Mouse (Mus musculus) hindbrain, embryonic 11.5 days (tissue): ENCODE data around the gene Ahnak2. TPM values are rescaled to one million over a fixed set of nuclear protein-coding genes. Genes with fewer than 3 reads are reported as not detected.

ENCODE experiments used
- ATAC-seq: fragments of 200-750 bp; cut with Nextera tagmentation; 2 replicates; pipeline ENCODE4 v1.8.0; 2017; ENCODE audit warnings: mild to moderate bottlenecking, moderate TSS enrichment, moderate library complexity; ENCODE audit not compliant: low FRiP score
- DNase-seq: peaks from one replicate; pipeline ENCODE4 v3.0.0-alpha.2; 2015; ENCODE audit warnings: low spot score
- H3K27ac ChIP-seq: fragments of 300-500 bp; sonication (generic); 2 replicates; pipeline ENCODE4 v1.5.1; 2014; ENCODE audit warnings: mild to moderate bottlenecking, low read depth, low read length
- H3K27me3 ChIP-seq: fragments of 300-500 bp; sonication (generic); 2 replicates; pipeline ENCODE4 v1.6.1; 2014; ENCODE audit warnings: mild to moderate bottlenecking, low read length, moderate library complexity, mixed read lengths; ENCODE audit not compliant: control insufficient read depth, insufficient read depth
- H3K36me3 ChIP-seq: fragments of 300-500 bp; sonication (generic); 2 replicates; pipeline ENCODE4 v1.6.1; 2014; ENCODE audit warnings: mild to moderate bottlenecking, low read length, moderate library complexity, mixed read lengths; ENCODE audit not compliant: control insufficient read depth, insufficient read depth
- H3K4me1 ChIP-seq: fragments of 300-500 bp; sonication (generic); replicated peaks from 2 replicates; pipeline ENCODE4 v1.6.1; 2014; ENCODE audit warnings: low read length, mixed read lengths; ENCODE audit not compliant: control insufficient read depth, insufficient read depth
- H3K4me2 ChIP-seq: fragments of 300-500 bp; sonication (generic); replicated peaks from 2 replicates; pipeline ENCODE4 v1.6.1; 2014; ENCODE audit warnings: mild to moderate bottlenecking, low read depth, low read length
- H3K4me3 ChIP-seq: fragments of 300-500 bp; sonication (generic); 2 replicates; pipeline ENCODE4 v1.5.1; 2014; ENCODE audit warnings: low read depth, low read length
- H3K9ac ChIP-seq: fragments of 300-500 bp; sonication (generic); 2 replicates; pipeline ENCODE4 v1.6.1; 2014; ENCODE audit warnings: low read depth, low read length
- H3K9me3 ChIP-seq: fragments of 300-500 bp; sonication (generic); 2 replicates; pipeline ENCODE4 v1.6.1; 2016; ENCODE audit warnings: low read length; ENCODE audit not compliant: control insufficient read depth
- WGBS: fragments of 180-500 bp; shearing (Covaris S2); extraction: QIAGEN DNeasy Blood & Tissue Kit; methylation state at CpG from one replicate; pipeline ENCODE4 v1.1.7; 2014; 5-methylcytosine and 5-hydroxymethylcytosine counted together
- polyA plus RNA-seq: library from polyadenylated mRNA; unstranded; fragments of >200 nt; fragmentation: Nextera tagmentation; extraction: Ambion mirVana; gene quantifications from 2 replicates; pipeline ENCODE4 v1.2.1, GENCODE M21; 2014

Gene Ahnak2
- polyA plus RNA-seq, 1 experiment from 2014 or later, result 0.29 TPM

GRCm38 (mm10) chr12:112804046-112804445 is 1.6 kb upstream of the Ahnak2 start:
- Histone ChIP-seq H3K4me3 (no peak overlapping the region), H3K27me3 (peaks cover 18% of the 10 kb centered on the region), H3K36me3 (no peaks in the 10 kb centered on the region), H3K9ac (no peak overlapping the region), H3K9me3 (no peaks in the 10 kb centered on the region), H3K4me1 (peaks cover 3% of the 10 kb centered on the region; the same call in 1 of the 2 replicates), H3K27ac (no peak overlapping the region), H3K4me2 (no peak overlapping the region)
- ATAC-seq, result no peak
- 62% methylated on average over 13 of the region's 13 CpGs for WGBS
- no peak for DNase-seq

GRCm38 (mm10) chr12:112802917-112803316 is 460 bp upstream of the Ahnak2 start:
- Histone ChIP-seq H3K4me3 (no peak overlapping the region), H3K27me3 (peaks cover 18% of the 10 kb centered on the region), H3K9ac (no peak overlapping the region), H3K9me3 (no peaks in the 10 kb centered on the region), H3K27ac (no peak overlapping the region), H3K4me1 (0 out of 2 replicates have a peak, but pooled peaks cover 3% of the 10 kb centered on the region), H3K4me2 (no peak overlapping the region; the same call in 1 of the 2 replicates), H3K36me3 (no peaks in the 10 kb centered on the region)
- DNase-seq (no peak), ATAC-seq (no peak)
- WGBS, result 28% methylated on average over 3 of the region's 3 CpGs

- no peaks in the 10 kb centered on the region for H3K36me3 ChIP-seq
- DNase-seq (peak; percentile 85), ATAC-seq (peak; percentile 29; the same call in 1 of the 2 replicates)
- H3K4me2 ChIP-seq, result no peak overlapping the region
- WGBS, result 21% methylated on average over 4 of the region's 4 CpGs
- H3K4me1 ChIP-seq, result 0 out of 2 replicates have a peak, but pooled peaks cover 3% of the 10 kb centered on the region
- no peaks in the 10 kb centered on the region for H3K9me3 ChIP-seq
- H3K4me3 ChIP-seq, result no peak overlapping the region
- H3K9ac ChIP-seq, result no peak overlapping the region
- no peak overlapping the region for H3K27ac ChIP-seq
- H3K27me3 ChIP-seq, result peaks cover 18% of the 10 kb centered on the region
Observed at GRCm38 (mm10) chr12:112800476-112800875, 2.0 kb downstream of the Ahnak2 start.

- 86% methylated on average over 10 of the region's 10 CpGs for WGBS
Observed at GRCm38 (mm10) chr12:112799237-112799970, 3.1 kb downstream of the Ahnak2 start.

GRCm38 (mm10) chr12:112798716-112799115 is 3.7 kb downstream of the Ahnak2 start:
- H3K27ac ChIP-seq, result no peak overlapping the region
- H3K36me3 ChIP-seq, result no peaks in the 10 kb centered on the region
- DNase-seq (no peak), ATAC-seq (no peak)
- H3K4me1 ChIP-seq, result 0 out of 2 replicates have a peak, but pooled peaks cover 3% of the 10 kb centered on the region
- no peak overlapping the region for H3K9ac ChIP-seq
- H3K4me3 ChIP-seq, result no peak overlapping the region
- no peaks in the 10 kb centered on the region for H3K9me3 ChIP-seq
- peaks cover 18% of the 10 kb centered on the region for H3K27me3 ChIP-seq
- no peak overlapping the region for H3K4me2 ChIP-seq
- 75% methylated on average over 5 of the region's 5 CpGs for WGBS

More at GRCm38 (mm10) chr12:112799237-112799970, 3.1 kb downstream of the Ahnak2 start:
- ATAC-seq (no peak), DNase-seq (no peak)
- Histone ChIP-seq H3K9me3 (no peaks in the 10 kb centered on the region), H3K27me3 (peaks cover 18% of the 10 kb centered on the region), H3K4me1 (0 out of 2 replicates have a peak, but pooled peaks cover 3% of the 10 kb centered on the region), H3K9ac (no peak overlapping the region), H3K27ac (no peak overlapping the region), H3K4me3 (no peak overlapping the region), H3K4me2 (no peak overlapping the region), H3K36me3 (no peaks in the 10 kb centered on the region)

GRCm38 (mm10) chr12:112798332-112798681 is 4.2 kb downstream of the Ahnak2 start:
- 49% methylated on average over 5 of the region's 5 CpGs for WGBS
- Histone ChIP-seq H3K27me3 (peaks cover 18% of the 10 kb centered on the region), H3K9ac (no peak overlapping the region), H3K9me3 (no peaks in the 10 kb centered on the region), H3K4me1 (0 out of 2 replicates have a peak, but pooled peaks cover 3% of the 10 kb centered on the region), H3K4me2 (no peak overlapping the region), H3K36me3 (no peaks in the 10 kb centered on the region), H3K27ac (no peak overlapping the region), H3K4me3 (no peak overlapping the region)
- ATAC-seq (no peak), DNase-seq (no peak)

GRCm38 (mm10) chr12:112797672-112798331 is 4.7 kb downstream of the Ahnak2 start:
- 69% methylated on average over 15 of the region's 15 CpGs for WGBS
- Histone ChIP-seq H3K4me3 (no peak overlapping the region), H3K9ac (no peak overlapping the region), H3K9me3 (no peaks in the 10 kb centered on the region), H3K4me1 (0 out of 2 replicates have a peak, but pooled peaks cover 3% of the 10 kb centered on the region), H3K4me2 (no peak overlapping the region), H3K27ac (no peak overlapping the region), H3K27me3 (peaks cover 18% of the 10 kb centered on the region), H3K36me3 (no peaks in the 10 kb centered on the region)
- DNase-seq (no peak), ATAC-seq (no peak)

- 48% methylated on average over 17 of the region's 17 CpGs for WGBS
- DNase-seq, result no peak
- no peak overlapping the region for H3K27ac ChIP-seq
- H3K4me3 ChIP-seq, result no peak overlapping the region
- peaks cover 13% of the 10 kb centered on the region for H3K27me3 ChIP-seq
- H3K4me2 ChIP-seq, result no peak overlapping the region
- no peak for ATAC-seq
- 0 out of 2 replicates have a peak, but pooled peaks cover 2% of the 10 kb centered on the region for H3K4me1 ChIP-seq
- no peak overlapping the region for H3K9ac ChIP-seq
- H3K9me3 ChIP-seq, result no peaks in the 10 kb centered on the region
- H3K36me3 ChIP-seq, result no peaks in the 10 kb centered on the region
Observed at GRCm38 (mm10) chr12:112796551-112797510, 5.6 kb downstream of the Ahnak2 start.
